Mouse (Mus musculus) lung, adult 2 months (tissue): Measurements from ENCODE around the gene Hist1h2bl. TPM values are rescaled to one million over a fixed set of nuclear protein-coding genes. Genes with fewer than 3 reads are reported as not detected.
A peak's percentile ranks its signal among the peaks of the same experiment; 100 is the strongest.
"Not testable (repeated sequence)": the region's sequence is repeated elsewhere in the genome, so short reads cannot be mapped to it uniquely, and the experiment has no call there.

ENCODE experiments used
- DNase-seq: peaks from one replicate; pipeline ENCODE4 v3.0.0; 2022
- H3K4me1 ChIP-seq: fragments of 200-500 bp; 2 replicates; pipeline ENCODE4 v1.6.1; 2011; ENCODE audit warnings: low read length; ENCODE audit not compliant: control insufficient read depth, insufficient read depth
- H3K4me3 ChIP-seq: fragments of 200-500 bp; replicated peaks from 2 replicates; pipeline ENCODE3; 2011; ENCODE audit warnings: low read depth, mild to moderate bottlenecking, control low read depth, low read length; ENCODE audit errors: extremely low read depth
- CTCF ChIP-seq: fragments of 200-500 bp; IDR thresholded peaks from 2 replicates; pipeline ENCODE4 v1.5.1; 2011; ENCODE audit warnings: mild to moderate bottlenecking, low read length, control low read depth; ENCODE audit not compliant: insufficient read depth
- POLR2A ChIP-seq: fragments of 200-500 bp; IDR thresholded peaks from 2 replicates; pipeline ENCODE4 v1.6.1; 2011; ENCODE audit warnings: low read depth, mild to moderate bottlenecking, control low read depth, low read length, borderline replicate concordance; ENCODE audit errors: extremely low read depth
- WGBS: fragments of 180-500 bp; shearing (Covaris S2); methylation state at CpG from one replicate; pipeline ENCODE4 v1.1.7; 2018; 5-methylcytosine and 5-hydroxymethylcytosine counted together
- polyA plus RNA-seq: library from polyadenylated mRNA; depleted of rRNA; stranded (reverse); fragments of >200 nt; gene quantifications from 2 replicates; pipeline ENCODE4 v1.2.3, GENCODE M21; 2012

The Hist1h2bl gene
- polyA plus RNA-seq, 1 experiment = 1.6 TPM

DNA sequence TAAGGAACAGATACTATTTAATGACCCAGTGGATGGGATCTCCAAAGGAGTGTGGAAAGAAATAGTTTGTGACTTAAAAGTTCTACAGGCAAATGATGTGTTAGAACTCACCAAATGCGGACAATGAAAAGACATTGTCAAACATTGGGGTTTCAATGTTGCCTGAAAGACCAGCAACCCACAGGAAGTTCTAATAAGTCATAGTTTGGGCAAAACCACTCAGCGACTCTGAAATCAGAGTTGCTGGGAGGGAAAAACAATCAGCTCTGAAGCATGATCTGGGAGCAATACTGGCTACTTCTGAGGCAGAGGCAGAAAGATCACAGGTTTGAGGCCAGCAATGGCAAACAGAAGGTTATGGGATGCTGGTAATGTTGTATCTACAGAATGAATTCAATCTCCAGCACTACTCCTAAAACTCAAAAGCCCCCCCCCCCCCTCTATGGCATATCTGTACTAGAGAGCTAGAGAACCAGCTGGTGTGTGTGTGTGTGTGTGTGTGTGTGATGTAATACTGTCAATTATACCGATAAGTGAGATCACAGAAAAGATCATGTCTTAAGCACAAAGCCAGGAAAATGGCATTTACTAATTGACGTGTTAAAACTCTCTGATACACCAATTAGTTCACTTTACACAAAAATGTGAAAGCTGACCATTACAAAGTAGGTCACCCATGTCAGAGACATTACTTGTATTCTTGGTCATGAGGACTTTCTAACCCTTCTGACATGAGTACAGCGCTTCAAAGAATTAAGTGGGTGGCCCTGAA is 33.6 kb upstream of the Hist1h2bl start:
- no peak for DNase-seq
- H3K4me1 ChIP-seq = peaks cover 7% of the 10 kb centered on the region
- 9% methylated on average over 5 of the region's 5 CpGs for WGBS
- TF ChIP-seq CTCF = no peak
- TF ChIP-seq POLR2A = no peak
- peak overlapping the region; percentile 41 for H3K4me3 ChIP-seq

DNA sequence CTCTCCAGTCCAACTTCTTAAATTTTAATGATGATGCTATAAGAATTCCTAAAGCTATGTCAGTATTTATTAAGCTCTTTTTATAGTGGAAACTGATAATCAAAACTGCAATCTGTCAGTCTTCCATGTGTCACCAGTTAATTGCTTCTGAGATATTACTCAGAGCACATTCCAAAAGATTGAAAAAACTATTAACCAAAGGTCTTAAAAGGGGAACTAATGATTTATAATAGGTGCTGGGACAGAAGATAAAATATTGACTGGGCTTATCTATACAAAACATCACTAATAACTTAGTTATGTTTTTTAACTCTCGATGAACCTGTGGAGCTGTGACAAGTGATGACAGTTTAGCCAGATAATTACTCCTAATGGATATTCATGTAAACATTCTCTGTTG is 29.1 kb upstream of the Hist1h2bl start:
- whole genome bisulfite sequencing = 66% methylated on average over 1 of the region's 1 CpGs
- DNase-seq = no peak

DNA sequence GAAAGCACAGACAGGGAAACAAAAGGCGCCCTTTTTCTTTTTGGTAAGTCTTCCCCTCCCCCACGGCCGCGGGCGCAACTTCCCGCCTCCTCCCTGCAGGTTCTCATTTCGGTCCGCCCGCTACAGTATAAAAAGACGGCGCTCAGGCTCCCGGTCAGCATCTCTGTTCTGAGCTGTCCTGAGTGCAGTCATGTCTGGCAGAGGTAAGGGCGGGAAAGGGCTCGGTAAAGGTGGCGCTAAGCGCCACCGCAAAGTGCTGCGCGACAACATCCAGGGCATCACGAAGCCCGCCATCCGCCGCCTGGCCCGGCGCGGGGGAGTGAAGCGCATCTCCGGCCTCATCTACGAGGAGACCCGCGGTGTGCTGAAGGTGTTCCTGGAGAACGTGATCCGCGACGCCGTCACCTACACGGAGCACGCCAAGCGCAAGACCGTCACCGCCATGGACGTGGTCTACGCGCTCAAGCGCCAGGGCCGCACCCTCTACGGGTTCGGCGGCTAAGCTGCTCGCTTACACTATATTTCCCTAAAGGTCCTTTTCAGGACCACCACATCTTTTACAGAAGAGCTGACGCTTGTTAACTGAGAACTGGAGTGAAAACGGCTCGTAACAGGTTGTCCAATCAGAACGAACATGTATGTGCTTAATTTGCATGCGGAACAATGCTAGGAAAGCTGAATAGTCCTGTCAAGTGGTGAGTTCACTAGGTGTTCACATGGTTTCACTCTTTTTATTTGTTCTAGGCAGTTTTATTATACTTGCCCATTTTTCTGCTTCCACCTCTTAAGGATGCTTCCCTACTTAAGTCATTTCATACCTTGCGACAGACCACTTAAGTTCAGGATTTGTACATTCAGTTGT is 19.2 kb upstream of the Hist1h2bl start, which contains the start of gene Hist1h4j:
Gene Hist1h4j, plus strand, starts transcription at position 159 of the 862 bp plus-strand sequence.
- DNase-seq = peak; percentile 56
- peak; percentile 74; the same call in 1 of the 2 replicates for TF ChIP-seq POLR2A
- H3K4me3 ChIP-seq = peak within 1 kb of the TSS; percentile 57
- H3K4me1 ChIP-seq = not testable (repeated sequence)
- under 1% methylated on average over 48 of the region's 56 CpGs for WGBS

More for the DNA sequence above, 29.1 kb upstream of the Hist1h2bl start:
- TF ChIP-seq POLR2A (no peak), CTCF (no peak)
- no peak overlapping the region for H3K4me3 ChIP-seq
- peaks cover 5% of the 10 kb centered on the region; the same call in 1 of the 2 replicates for H3K4me1 ChIP-seq

DNA sequence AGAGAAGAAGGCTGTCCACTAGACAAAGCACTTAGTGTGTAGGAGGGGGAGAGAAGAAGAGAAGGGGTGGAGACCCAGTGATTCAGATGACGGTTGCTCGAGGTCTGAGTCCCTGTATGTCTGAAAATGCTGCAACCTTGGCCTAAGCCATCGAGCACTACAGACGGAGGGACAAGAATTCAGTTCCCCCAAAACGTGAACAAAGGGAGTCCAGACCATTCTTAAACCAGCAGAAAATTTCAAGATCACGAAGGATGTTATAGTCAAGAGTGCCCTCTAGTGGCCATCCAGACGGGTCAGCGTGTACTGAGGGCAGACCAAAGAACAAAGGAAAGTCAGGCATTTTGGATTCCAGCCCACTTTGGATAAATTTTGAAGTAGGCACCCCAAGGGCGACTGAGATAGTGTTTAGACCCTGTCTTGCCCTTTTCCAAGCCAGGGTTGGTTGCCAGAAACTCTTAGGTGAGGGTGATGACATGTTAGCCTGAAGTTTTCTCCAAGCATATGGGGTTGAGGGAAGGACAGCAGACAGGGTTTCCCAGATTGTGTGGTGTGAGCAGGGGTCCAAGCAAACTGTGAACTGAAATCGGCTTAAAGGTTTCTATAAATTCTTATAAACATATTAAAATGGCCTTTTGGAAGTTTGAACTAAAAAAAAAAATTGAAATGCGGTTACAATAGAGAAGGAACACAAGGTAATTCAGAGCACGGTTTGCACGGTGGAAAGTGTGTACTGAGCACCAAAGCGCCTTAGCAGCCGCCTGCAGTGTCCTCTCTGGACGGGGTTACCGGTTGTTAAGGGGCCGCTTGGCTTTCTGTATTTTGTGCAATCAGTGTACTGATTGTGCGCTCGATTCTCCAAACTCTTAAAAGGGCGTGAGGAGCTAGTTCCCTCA is 18.3 kb upstream of the Hist1h2bl start:
- peak; percentile 61 for DNase-seq
- WGBS = under 1% methylated on average over 21 of the region's 21 CpGs
- no peaks in the 10 kb centered on the region for H3K4me1 ChIP-seq
- TF ChIP-seq POLR2A = no peak
- peak; percentile 84 for TF ChIP-seq CTCF
- peak overlapping the region; percentile 57 for H3K4me3 ChIP-seq

DNA sequence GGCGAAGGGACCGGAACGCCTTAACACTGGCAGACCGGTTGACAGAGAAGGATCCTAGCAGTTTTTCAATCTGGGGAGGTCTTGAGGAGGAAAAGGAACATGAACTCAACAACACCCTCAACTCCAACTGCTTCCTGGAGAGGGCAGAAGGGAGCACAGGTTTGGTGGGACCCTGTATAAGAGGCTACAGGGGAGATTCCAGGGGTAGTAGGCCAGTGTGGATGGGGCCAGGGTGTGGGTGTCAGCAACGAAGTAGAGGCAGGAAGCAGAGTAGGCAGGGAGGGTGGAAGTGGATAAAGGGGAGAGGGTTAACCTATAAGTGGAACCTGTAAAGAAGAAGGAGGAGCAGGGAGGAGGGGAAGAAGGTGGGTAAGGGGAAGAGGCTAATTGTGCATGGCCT is 17.5 kb upstream of the Hist1h2bl start:
- no peak overlapping the region for H3K4me3 ChIP-seq
- TF ChIP-seq POLR2A = no peak
- DNase-seq = no peak
- 85% methylated on average over 5 of the region's 5 CpGs for WGBS
- H3K4me1 ChIP-seq = no peaks in the 10 kb centered on the region

DNA sequence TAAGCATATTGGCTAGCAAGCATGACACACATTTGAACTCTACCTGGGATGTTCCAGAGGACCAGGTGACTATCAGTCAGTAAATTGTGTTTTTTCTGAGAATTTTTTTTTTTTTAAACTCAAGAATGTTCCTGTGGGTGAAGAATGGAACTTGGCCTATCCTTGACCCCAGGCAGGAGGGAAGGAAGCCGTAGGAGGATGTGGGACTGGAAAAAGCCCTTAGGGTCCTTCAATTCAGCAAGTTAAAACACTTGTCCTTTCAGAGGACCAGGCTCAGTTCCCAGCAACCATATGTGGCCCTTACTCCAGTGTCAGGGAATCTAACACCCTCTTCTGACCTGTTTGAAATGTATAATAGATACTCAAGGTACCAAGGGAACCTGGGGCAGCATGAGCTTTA is 13.6 kb upstream of the Hist1h2bl start:
- DNase-seq = no peak
- 65% methylated on average over 1 of the region's 1 CpGs for WGBS
- TF ChIP-seq CTCF = no peak
- TF ChIP-seq POLR2A = no peak
- Histone ChIP-seq H3K4me1 (no peaks in the 10 kb centered on the region), H3K4me3 (no peak overlapping the region)

DNA sequence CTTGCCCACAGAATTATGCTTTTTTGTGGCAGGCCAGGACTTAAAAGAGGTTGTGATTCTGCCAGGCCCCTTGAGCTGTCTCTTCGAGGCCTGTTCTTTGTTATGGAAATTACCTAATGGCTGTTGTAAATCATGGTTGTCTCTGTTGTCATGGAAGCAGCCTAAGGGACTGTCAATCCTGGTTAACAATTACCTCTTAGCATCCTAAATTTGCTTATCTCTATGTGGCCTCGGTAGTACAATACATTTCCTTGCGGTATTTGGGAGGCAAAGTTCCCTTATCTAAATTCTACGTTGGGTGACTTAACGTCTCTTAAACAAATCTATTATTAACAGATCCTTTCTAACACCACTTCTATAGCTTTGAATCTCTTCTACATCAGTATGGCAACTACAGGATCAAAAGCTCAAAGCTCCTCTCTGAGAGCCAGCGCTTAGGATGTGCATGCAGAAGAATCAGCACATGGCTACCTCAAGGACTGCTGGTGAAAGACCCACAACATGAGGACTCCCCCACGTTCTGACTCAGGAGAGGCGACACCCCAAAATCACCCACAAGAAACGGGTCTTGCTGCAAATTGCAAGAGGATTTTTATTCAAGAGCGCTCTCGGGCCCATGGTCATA is 12.1 kb upstream of the Hist1h2bl start:
- TF ChIP-seq POLR2A (no peak), CTCF (no peak)
- no peak for DNase-seq
- Histone ChIP-seq H3K4me1 (no peaks in the 10 kb centered on the region), H3K4me3 (no peak overlapping the region)
- WGBS = 57% methylated on average over 11 of the region's 11 CpGs

DNA sequence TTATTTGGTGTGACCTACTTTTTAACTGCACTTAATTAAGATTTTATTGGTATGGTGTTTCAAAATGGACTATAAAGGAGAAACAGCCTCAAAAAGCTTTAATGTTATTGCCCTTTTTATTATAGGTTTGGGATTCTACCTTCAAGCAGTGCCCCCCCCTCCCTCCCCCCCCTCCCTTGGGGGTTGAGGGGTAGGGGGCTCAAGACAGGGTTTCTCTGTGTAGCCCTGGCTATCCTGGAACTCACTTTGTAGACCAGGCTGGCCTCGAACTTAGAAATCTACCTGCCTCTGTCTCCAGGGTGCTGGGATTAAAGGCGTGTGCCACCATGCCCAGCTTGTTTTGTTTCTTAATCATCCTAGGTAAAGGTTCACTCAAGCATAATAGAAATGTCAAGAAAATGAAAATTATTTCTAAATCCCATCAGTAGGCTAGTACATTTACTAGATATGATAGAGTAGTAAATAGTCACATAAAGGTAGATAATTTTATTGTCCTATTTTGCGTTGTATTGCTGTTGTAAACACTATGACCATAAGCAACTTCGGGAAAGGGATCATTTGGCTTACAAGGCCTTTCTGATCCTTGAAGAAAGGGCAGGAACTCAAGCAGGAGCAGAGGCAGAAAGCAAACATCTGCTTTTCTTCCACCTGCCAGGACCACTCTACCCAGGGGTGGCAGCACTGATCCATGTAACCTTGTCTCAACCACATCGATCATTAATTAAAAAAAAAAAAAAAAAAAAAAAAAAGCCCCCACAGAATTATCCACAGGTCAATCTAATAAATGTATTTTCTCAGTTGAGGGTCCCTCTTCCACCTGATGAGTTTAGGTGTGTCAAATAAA is 7.3 kb upstream of the Hist1h2bl start:
- no peak for DNase-seq
- WGBS = 47% methylated on average over 5 of the region's 5 CpGs
- TF ChIP-seq CTCF = no peak
- TF ChIP-seq POLR2A = no peak
- Histone ChIP-seq H3K4me3 (no peak overlapping the region), H3K4me1 (peaks cover 5% of the 10 kb centered on the region)
